Mouse (Mus musculus) G1E-ER4 (cell line): ENCODE measurements around the gene Gm3173. TPM values are rescaled to one million over a fixed set of nuclear protein-coding genes. Genes with fewer than 3 reads are reported as not detected.
"Not testable (repeated sequence)": the region's sequence is repeated elsewhere in the genome, so short reads cannot be mapped to it uniquely, and the experiment has no call there.

Experiments
- GATA1 ChIP-seq: IDR thresholded peaks from one replicate; pipeline ENCODE4 v1.8.0; 2012; ENCODE audit warnings: low read length, inconsistent platforms
- polyA plus RNA-seq: library from polyadenylated mRNA; stranded (reverse); fragments of >175 nt; gene quantifications from 2 replicates; pipeline ENCODE4 v1.2.3, GENCODE M21; 2012

Gm3173 gene
- not detected in 2 replicates for polyA plus RNA-seq

- TF ChIP-seq GATA1 = not testable (repeated sequence)
These were observed at the start of gene Gm3173 for GRCm38 (mm10) chr14:4430692-4431091. Gm3173 (plus strand) TSS chr14:4430992.

DNA sequence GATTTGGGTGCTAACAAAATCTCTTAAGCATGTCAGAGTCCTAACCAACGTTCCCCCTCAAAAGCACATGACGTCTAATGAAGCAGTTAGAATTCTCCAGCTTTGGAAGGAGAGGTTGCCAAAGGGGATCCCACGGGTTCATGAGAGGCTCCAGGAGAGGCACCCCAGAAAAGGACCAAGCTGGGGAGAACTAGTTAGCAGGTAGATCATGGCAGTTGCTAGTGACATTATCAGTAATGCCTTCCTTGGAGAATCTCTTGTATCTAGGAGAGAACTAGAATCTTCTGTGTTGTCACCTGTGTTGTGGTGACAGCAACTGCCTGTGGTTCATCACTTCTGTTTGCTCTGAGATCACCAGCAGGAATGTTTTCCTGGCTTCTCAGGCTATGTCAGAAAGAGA is 33.6 kb upstream of the Gm3173 start, which contains the start of gene Gm3159:
Gm3159 (plus strand) TSS at position 301 of the 400 bp plus-strand sequence.
- TF ChIP-seq GATA1 = not testable (repeated sequence)

DNA sequence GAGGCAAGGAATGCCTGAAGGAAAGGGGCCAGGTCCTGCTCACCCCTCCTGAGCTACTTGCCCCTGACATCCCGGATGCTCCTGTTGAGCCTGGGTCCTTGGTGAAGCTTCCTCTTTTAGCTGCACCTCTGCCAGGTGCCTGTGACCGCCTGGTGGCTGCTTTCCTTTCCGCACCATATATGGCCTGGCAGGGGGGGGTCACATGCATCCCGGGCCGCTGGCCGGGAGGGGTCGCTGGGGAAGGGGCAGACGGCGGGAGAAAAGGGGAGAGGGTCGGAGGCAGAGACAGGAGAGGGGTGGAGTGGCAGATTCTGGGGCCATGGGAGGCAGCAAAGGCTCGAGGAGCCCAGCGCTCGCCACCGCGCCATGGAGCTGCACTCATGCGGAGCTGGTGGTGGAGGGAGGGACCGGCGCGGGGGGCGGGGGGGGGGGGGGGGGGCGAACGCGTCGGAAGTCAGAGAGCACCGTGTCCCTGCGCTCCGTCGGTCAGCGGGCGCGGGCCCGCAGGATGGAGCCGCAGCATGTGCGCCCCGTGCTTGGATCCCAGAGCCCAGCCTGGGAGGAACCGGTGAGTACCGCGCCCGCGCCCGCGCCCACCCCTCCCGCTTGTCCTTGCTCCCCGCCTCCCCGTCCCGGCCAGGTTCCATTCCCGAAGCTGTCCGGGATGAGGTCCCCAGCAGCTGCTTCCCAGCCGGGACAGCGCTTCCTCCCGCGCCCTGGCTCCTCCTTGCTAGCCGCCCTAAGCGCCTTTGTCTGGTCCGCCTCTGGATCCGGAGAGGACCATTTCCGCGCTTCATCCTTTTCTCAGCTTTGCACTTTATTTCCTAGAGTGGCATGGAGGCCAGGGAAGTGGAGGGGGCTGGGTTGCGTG is 15.6 kb upstream of the Gm3173 start, which contains the start of gene Gm3164:
Gm3164 (plus strand) TSS at position 484 of the 871 bp plus-strand sequence.
- TF ChIP-seq GATA1 = not testable (repeated sequence)

DNA sequence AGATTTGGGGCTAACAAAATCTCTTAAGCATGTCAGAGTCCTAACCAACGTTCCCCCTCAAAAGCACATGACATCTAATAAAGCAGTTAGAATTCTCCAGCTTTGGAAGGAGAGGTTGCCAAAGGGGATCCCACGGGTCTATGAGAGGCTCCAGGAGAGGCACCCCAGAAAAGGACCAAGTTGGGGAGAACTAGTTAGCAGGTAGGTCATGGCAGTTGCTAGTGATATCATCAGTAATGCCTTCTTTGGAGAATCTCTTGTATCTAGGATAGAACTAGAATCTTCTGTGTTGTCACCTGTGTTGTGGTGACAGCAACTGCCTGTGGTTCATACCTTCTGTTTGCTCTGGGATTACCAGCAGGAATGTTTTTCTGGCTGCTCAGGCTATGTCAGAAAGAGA is 50.7 kb downstream of the Gm3173 start, which contains the start of gene Gm3182:
Gm3182 (plus strand) TSS at position 301 of the 400 bp plus-strand sequence.
- not testable (repeated sequence) for TF ChIP-seq GATA1

DNA sequence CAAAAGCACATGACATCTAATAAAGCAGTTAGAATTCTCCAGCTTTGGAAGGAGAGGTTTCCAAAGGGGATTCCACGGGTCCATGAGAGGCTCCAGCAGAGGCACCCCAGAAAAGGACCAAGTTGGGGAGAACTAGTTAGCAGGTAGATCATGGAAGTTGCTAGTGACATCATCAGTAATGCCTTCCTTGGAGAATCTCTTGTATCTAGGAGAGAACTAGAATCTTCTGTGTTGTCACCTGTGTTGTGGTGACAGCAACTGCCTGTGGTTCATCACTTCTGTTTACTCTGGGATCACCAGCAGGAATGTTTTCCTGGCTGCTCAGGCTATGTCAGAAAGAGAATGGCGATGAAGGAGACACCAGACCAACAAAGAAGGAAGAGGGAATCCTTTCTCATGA is 124.3 kb downstream of the Gm3173 start, which contains the start of gene Gm3047:
Gm3047 (plus strand) TSS at position 301 of the 400 bp plus-strand sequence.
- not testable (repeated sequence) for TF ChIP-seq GATA1

Other genes with a start within 250 kb of the Gm3173 start
- not detected in 2 replicates for gene Gm2974, start 248.4 kb upstream of the Gm3173 start, polyA plus RNA-seq
- not detected in 2 replicates for gene Gm3138, start 181.4 kb upstream of the Gm3173 start, polyA plus RNA-seq
- gene Gm3149, start 113.7 kb upstream of the Gm3173 start, polyA plus RNA-seq = not detected in 2 replicates
- gene 2610042L04Rik, start 96.2 kb upstream of the Gm3173 start, polyA plus RNA-seq = not detected in 2 replicates
- not detected in 2 replicates for gene Gm3159, start 33.5 kb upstream of the Gm3173 start, polyA plus RNA-seq
- gene Gm3164, start 15.5 kb upstream of the Gm3173 start, polyA plus RNA-seq = not detected in 2 replicates
- gene Gm3182, start 50.8 kb downstream of the Gm3173 start, polyA plus RNA-seq = not detected in 2 replicates
- not detected in 2 replicates for gene Gm3047, start 124.4 kb downstream of the Gm3173 start, polyA plus RNA-seq
- not detected in 2 replicates for gene Gm8159, start 201.4 kb downstream of the Gm3173 start, polyA plus RNA-seq
- gene Gm3239, start 233.2 kb downstream of the Gm3173 start, polyA plus RNA-seq = not detected in 2 replicates